Mouse (Mus musculus) kidney, embryonic 16.5 days (tissue): ENCODE measurements around the gene 1700088E04Rik. TPM values are rescaled to one million over a fixed set of nuclear protein-coding genes. Genes with fewer than 3 reads are reported as not detected.

Source experiments
- ATAC-seq: fragments of 200-750 bp; cut with Nextera tagmentation; 2 replicates; pipeline ENCODE4 v1.8.0; 2017; ENCODE audit warnings: moderate TSS enrichment; ENCODE audit not compliant: low FRiP score, low TSS enrichment
- H3K27ac ChIP-seq: fragments of 300-500 bp; sonication (generic); 2 replicates; pipeline ENCODE4 v1.5.1; 2014; ENCODE audit warnings: low read length
- H3K27me3 ChIP-seq: fragments of 300-500 bp; sonication (generic); 2 replicates; pipeline ENCODE4 v1.6.1; 2014; ENCODE audit warnings: low read length, control low read depth, mixed read lengths; ENCODE audit not compliant: insufficient read depth
- H3K36me3 ChIP-seq: fragments of 300-500 bp; sonication (generic); 2 replicates; pipeline ENCODE4 v1.6.1; 2014; ENCODE audit warnings: low read length, control low read depth, mixed read lengths; ENCODE audit not compliant: insufficient read depth
- H3K4me1 ChIP-seq: fragments of 300-500 bp; sonication (generic); 2 replicates; pipeline ENCODE4 v1.6.1; 2014; ENCODE audit warnings: low read length, control low read depth, mixed read lengths; ENCODE audit not compliant: insufficient read depth
- H3K4me2 ChIP-seq: fragments of 300-500 bp; sonication (generic); replicated peaks from 2 replicates; pipeline ENCODE4 v1.6.1; 2014; ENCODE audit warnings: low read depth, low read length
- H3K4me3 ChIP-seq: fragments of 300-500 bp; sonication (generic); 2 replicates; pipeline ENCODE4 v1.5.1; 2014; ENCODE audit warnings: mild to moderate bottlenecking, low read length
- H3K9ac ChIP-seq: fragments of 300-500 bp; sonication (generic); replicated peaks from 2 replicates; pipeline ENCODE4 v1.6.1; 2014; ENCODE audit warnings: low read length
- H3K9me3 ChIP-seq: fragments of 300-500 bp; sonication (generic); 2 replicates; pipeline ENCODE4 v1.6.1; 2016; ENCODE audit warnings: low read length, control low read depth
- WGBS: fragments of 180-500 bp; shearing (Covaris S2); extraction: QIAGEN DNeasy Blood & Tissue Kit; methylation state at CpG from one replicate; pipeline ENCODE4 v1.1.7; 2014; 5-methylcytosine and 5-hydroxymethylcytosine counted together
- polyA plus RNA-seq: library from polyadenylated mRNA; unstranded; fragments of >200 nt; fragmentation: Nextera tagmentation; extraction: Ambion mirVana; gene quantifications from 2 replicates; pipeline ENCODE4 v1.2.1, GENCODE M21; 2015

1700088E04Rik gene
- polyA plus RNA-seq, 1 experiment from 2014 or later: 11.9 TPM

DNA sequence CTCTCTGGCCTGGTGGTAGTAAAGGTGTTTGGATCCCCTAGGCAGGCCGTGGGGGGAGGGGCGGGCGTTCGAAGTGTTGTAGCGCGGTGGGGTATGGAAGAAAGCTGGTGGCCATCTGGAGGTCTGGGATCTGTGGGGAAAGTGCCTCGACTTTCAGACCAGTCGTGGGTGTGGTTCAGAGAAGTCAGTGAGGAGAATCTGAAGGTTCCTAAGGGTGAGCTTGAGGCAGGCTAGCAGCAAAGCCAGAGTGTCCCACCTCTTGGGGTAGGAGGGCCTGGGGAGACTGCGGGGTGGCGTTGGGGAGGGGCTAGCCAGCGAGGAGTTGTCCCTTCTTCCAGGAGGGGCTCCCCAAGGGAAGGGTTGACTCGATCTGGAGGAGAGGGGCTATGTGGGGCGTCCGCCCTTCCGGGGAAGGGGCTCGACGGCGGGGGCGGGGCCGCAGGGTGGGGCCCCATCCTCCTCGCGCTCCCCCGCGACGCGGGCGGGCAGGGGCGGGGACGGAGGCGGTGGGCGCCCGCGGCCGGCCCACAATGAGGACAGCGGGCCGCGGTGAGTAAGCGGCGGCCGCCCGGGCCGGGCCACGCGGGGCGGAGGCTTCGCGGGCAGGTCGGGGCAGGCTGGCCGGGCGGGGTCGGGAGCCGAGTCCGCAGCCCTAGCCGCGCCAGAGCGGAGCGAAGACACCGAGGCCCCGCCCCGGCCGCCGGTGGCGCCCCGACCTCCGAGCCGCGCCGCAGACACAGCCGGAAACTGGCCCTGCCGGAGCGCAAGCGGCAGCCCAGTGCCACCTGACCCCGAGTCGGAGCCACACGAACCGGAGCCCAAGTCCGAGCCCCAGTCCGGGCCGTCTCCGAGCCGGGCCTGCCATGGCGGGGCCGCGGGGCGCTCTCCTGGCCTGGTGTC, 32.4 kb downstream of the 1700088E04Rik start, which contains the start of gene Micall1:
Gene Micall1, plus strand, starts transcription at position 478 of the 900 bp plus-strand sequence.
- ATAC-seq: peak; percentile 89
- WGBS: under 1% methylated on average over 70 of the region's 85 CpGs
- peak within 1 kb of the TSS; percentile 87 for H3K4me3 ChIP-seq
- no peaks in the 10 kb centered on the region for H3K9me3 ChIP-seq
- H3K27ac ChIP-seq: peak within 1 kb of the TSS; percentile 85
- peak within 1 kb of the TSS; percentile 78 for H3K4me2 ChIP-seq
- no peaks in the 10 kb centered on the region for H3K27me3 ChIP-seq
- H3K36me3 ChIP-seq: no peaks in the 10 kb centered on the region
- peaks cover 26% of the 10 kb centered on the region for H3K4me1 ChIP-seq
- H3K9ac ChIP-seq: peak within 1 kb of the TSS; percentile 87

- H3K9ac ChIP-seq: peak overlapping the region; percentile 87; the same call in 1 of the 2 replicates
- H3K27me3 ChIP-seq: no peaks in the 10 kb centered on the region
- peaks cover 26% of the 10 kb centered on the region for H3K4me1 ChIP-seq
- no peak for ATAC-seq
- WGBS: 15% methylated on average over 7 of the region's 7 CpGs
- peak overlapping the region; percentile 85 for H3K27ac ChIP-seq
- H3K36me3 ChIP-seq: no peaks in the 10 kb centered on the region
- H3K4me3 ChIP-seq: peak overlapping the region; percentile 87
- H3K4me2 ChIP-seq: peak overlapping the region; percentile 78
- H3K9me3 ChIP-seq: no peaks in the 10 kb centered on the region
These were observed 33.1 kb downstream of the 1700088E04Rik start for GRCm38 (mm10) chr15:79107966-79108365.

- no peak overlapping the region for H3K27ac ChIP-seq
- no peak overlapping the region for H3K4me2 ChIP-seq
- 57% methylated on average over 2 of the region's 2 CpGs for WGBS
- H3K36me3 ChIP-seq: no peaks in the 10 kb centered on the region
- no peaks in the 10 kb centered on the region for H3K27me3 ChIP-seq
- no peak overlapping the region for H3K4me3 ChIP-seq
- ATAC-seq: no peak
- no peak overlapping the region for H3K9ac ChIP-seq
- H3K4me1 ChIP-seq: peaks cover 20% of the 10 kb centered on the region
- no peaks in the 10 kb centered on the region for H3K9me3 ChIP-seq
These were observed 35.2 kb downstream of the 1700088E04Rik start for GRCm38 (mm10) chr15:79105804-79106203.

DNA sequence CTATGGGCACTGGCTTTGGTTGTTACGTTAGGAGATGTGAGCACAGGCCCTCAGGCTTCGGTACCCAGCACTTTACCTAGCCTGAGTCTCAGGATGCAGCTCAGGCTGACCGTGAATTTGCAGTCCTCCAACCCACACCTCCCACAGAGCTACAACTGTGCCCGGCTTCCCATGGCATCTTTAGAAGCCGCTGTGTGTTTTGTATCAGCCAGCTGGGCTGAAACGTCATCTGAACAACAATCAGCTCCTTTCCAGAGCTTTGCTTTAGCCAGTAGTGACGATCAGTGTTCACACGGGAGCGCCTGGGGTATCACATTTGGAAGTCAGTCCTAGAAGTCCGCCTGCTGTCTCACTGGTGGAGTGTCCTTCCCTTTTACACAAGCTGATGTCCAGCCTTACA, 37.8 kb downstream of the 1700088E04Rik start:
- H3K4me3 ChIP-seq: no peak overlapping the region
- H3K36me3 ChIP-seq: no peaks in the 10 kb centered on the region
- ATAC-seq: no peak
- no peak overlapping the region for H3K4me2 ChIP-seq
- H3K27me3 ChIP-seq: no peaks in the 10 kb centered on the region
- H3K27ac ChIP-seq: no peak overlapping the region
- peaks cover 13% of the 10 kb centered on the region for H3K4me1 ChIP-seq
- 67% methylated on average over 10 of the region's 10 CpGs for WGBS
- no peak overlapping the region for H3K9ac ChIP-seq
- no peaks in the 10 kb centered on the region for H3K9me3 ChIP-seq

GRCm38 (mm10) chr15:79101531-79101930, 39.5 kb downstream of the 1700088E04Rik start:
- H3K9me3 ChIP-seq: no peaks in the 10 kb centered on the region
- no peaks in the 10 kb centered on the region for H3K36me3 ChIP-seq
- ATAC-seq: no peak
- no peak overlapping the region for H3K4me2 ChIP-seq
- no peak overlapping the region for H3K4me3 ChIP-seq
- H3K4me1 ChIP-seq: peaks cover 26% of the 10 kb centered on the region
- H3K9ac ChIP-seq: no peak overlapping the region
- no peaks in the 10 kb centered on the region for H3K27me3 ChIP-seq
- no peak overlapping the region for H3K27ac ChIP-seq

DNA sequence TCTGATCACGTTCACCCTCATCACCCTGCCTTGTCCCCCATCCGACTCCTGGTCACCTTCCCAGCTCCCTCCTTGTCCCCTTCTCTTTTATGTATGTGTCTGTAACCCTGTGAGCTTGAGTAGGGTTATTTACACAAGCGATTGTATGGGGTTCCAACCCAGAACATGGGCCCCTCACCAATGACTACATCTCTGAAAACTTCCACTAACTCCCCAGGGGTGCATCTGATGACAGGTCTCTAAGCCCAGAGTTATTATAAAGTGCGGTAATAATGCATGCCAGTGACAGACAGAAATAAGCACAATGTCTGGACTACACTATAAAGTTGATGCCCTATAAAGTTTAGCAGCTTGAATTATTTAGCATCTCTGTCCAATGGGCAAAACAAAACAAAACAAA, 40.7 kb downstream of the 1700088E04Rik start:
- Histone ChIP-seq H3K36me3 (peaks cover 3% of the 10 kb centered on the region; the same call in 1 of the 2 replicates), H3K27me3 (no peaks in the 10 kb centered on the region), H3K4me2 (no peak overlapping the region), H3K4me1 (peaks cover 30% of the 10 kb centered on the region), H3K4me3 (no peak overlapping the region), H3K9me3 (no peaks in the 10 kb centered on the region), H3K9ac (no peak overlapping the region), H3K27ac (peak overlapping the region; percentile 41; the same call in 1 of the 2 replicates)
- no peak for ATAC-seq
- WGBS: 72% methylated on average over 4 of the region's 4 CpGs

DNA sequence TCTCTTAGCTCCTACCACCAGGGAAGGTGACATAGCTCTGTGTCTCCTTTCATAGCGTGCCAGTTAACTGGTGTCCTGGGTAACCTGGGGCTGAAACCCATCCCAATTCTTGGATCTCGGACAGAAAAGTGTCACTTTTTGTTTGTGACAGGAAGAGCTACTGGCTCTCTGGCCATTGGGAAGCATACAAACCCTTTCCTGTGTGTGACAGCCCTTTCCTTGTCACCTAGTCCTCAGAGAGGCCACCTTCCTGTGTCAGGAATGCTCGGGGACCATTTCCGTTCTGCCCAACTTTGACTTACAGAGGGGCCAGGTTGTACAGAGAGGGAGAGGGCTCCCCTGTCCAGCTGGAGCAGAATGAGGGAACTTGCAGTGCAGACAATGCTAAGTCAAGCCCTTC, 41.6 kb downstream of the 1700088E04Rik start:
- no peaks in the 10 kb centered on the region for H3K9me3 ChIP-seq
- peaks cover 30% of the 10 kb centered on the region for H3K4me1 ChIP-seq
- peak overlapping the region; percentile 85 for H3K27ac ChIP-seq
- H3K4me2 ChIP-seq: no peak overlapping the region
- ATAC-seq: no peak
- H3K9ac ChIP-seq: no peak overlapping the region
- WGBS: 58% methylated on average over 4 of the region's 4 CpGs
- no peaks in the 10 kb centered on the region for H3K27me3 ChIP-seq
- no peak overlapping the region for H3K4me3 ChIP-seq
- peaks cover 7% of the 10 kb centered on the region for H3K36me3 ChIP-seq

GRCm38 (mm10) chr15:79098868-79099267, 42.2 kb downstream of the 1700088E04Rik start:
- peak overlapping the region; percentile 85 for H3K27ac ChIP-seq
- H3K9me3 ChIP-seq: no peaks in the 10 kb centered on the region

DNA sequence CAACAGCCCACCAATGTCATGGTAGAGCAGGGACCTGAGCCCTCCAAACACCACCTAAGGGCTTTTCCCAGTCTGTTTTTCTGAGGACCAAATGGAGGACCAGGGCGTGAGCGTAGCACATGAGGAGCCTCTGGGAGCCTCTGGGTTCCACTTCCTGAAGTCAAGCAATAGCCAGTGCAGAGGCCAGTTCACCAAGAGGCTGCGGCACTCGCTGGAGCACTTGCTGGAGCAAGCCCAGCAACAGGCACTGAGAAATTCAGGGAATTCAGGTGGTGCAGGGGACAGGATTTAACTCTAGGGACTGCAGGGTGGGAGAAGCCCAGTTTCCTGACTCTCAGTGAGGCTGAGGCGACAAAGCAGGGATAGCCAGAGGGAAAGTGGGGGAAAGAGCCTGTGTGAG, 42.8 kb downstream of the 1700088E04Rik start:
- Histone ChIP-seq H3K9ac (peak overlapping the region; percentile 35; the same call in 1 of the 2 replicates), H3K9me3 (no peaks in the 10 kb centered on the region), H3K4me3 (no peak overlapping the region), H3K36me3 (peaks cover 14% of the 10 kb centered on the region), H3K4me2 (no peak overlapping the region), H3K4me1 (peaks cover 30% of the 10 kb centered on the region), H3K27ac (peak overlapping the region; percentile 85), H3K27me3 (no peaks in the 10 kb centered on the region)
- WGBS: 60% methylated on average over 5 of the region's 5 CpGs
- no peak for ATAC-seq

More at GRCm38 (mm10) chr15:79098868-79099267, 42.2 kb downstream of the 1700088E04Rik start:
- WGBS: 38% methylated on average over 7 of the region's 7 CpGs
- no peak overlapping the region for H3K9ac ChIP-seq
- no peak overlapping the region for H3K4me2 ChIP-seq
- peaks cover 12% of the 10 kb centered on the region for H3K36me3 ChIP-seq
- peak; percentile 62 for ATAC-seq
- H3K27me3 ChIP-seq: no peaks in the 10 kb centered on the region
- H3K4me3 ChIP-seq: no peak overlapping the region
- H3K4me1 ChIP-seq: peaks cover 30% of the 10 kb centered on the region

DNA sequence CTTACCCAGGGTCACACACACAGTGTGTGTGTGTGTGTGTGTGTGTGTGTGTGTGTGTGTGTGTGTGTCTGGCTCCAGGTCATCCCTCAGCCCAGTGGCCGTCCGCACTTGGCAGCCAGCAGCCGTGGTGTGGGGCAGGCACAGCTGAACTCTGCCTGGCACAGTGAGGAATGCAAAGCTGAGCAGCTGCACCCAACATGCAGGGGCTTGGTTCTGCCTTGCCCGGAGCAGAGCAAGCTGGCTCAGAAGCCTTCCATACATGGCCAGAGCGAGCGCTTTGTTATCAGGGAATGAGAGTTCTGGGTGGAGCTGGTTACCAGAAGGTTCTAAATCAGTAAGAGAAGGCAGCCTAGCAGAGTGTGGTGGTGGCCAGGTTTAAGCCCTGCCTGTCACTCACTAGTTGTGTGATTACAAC, 43.4 kb downstream of the 1700088E04Rik start:
- Histone ChIP-seq H3K9me3 (no peaks in the 10 kb centered on the region), H3K27ac (peak overlapping the region; percentile 85), H3K27me3 (no peaks in the 10 kb centered on the region), H3K9ac (peak overlapping the region; percentile 35; the same call in 1 of the 2 replicates), H3K4me1 (peaks cover 30% of the 10 kb centered on the region), H3K36me3 (peaks cover 14% of the 10 kb centered on the region), H3K4me3 (no peak overlapping the region), H3K4me2 (peak overlapping the region; percentile 14)
- peak; percentile 72 for ATAC-seq
- WGBS: 28% methylated on average over 6 of the region's 6 CpGs
